Mouse (Mus musculus) adipocyte (in vitro differentiated cells): Measurements from ENCODE around the gene Cenpt.
"Not testable (repeated sequence)": the region's sequence is repeated elsewhere in the genome, so short reads cannot be mapped to it uniquely, and the experiment has no call there.

Experiments
- DNase-seq: peaks from one replicate; pipeline ENCODE4 v3.0.0-alpha.2; 2016; ENCODE audit warnings: low spot score

Cenpt gene

DNA sequence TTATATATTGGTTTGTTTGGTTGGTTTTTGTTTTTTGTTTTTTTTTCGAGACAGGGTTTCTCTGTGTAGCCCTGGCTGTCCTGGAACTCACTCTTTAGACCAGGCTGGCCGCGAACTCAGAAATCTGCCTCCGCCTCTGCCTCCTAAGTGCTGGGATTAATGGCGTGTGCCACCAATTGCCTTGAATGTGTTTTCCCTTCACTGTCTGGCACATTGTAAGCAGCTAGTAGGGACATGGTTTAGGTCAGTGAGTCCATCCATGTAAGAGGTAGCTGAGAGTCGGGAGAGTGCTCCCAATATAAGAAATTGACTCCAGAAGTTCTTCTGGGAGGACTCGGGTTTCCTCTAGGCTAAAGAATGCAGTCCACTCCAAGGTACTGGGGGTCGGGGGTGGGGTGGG, 1.2 kb upstream of the Cenpt start:
- no peak for DNase-seq

DNA sequence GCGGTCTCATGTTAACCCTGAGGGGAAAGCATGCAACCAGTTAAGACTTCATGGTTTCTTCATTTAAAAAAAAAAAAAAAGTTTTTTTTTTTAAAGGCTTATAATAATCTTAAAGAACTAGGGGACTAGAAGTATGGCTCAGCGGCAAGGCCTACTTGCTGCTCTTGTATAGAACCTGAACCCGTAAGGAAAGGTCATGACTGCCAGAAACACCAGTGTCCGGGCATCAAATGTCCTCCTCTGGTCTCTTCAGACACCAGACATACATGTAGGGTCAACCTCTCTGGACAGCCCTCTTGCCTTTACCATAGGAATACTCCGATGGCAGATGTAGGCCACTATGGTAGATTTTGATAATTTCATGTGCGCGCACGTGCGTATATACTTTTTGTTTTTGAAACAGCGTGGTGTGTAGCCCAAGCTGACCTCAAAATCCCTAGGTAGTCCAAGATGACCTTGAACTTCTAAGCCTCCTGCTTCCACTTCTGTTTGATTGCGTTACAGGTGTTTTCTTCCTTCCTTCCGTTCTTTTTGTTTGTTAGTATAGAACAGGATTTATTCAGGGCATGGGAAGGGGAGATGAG, 840 bp downstream of the Cenpt start:
- no peak for DNase-seq

DNA sequence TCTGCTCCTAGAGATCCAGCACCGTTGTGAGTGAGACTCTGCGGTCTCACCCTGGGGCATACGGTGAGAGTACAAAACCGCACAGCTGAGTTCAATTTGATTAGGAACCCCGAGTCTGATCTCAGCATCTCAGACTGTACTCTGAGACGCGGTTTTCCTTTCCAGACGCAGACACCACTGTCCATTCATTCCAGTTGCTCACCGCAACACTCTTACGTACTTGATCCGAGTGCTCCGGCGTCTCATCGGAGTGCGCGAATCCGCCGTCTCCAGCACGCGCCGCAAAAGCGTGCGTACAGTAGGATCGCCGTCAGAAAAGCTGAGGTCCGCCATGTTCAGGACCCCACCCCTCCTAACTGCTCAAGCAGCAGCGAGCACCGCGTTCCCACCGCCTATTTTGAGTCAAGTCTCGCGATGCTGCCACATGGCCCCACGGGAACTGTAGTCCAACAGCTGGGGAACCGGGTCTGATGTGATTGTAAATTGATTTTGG, 1.4 kb downstream of the Cenpt start:
- DNase-seq: peak; percentile 91

DNA sequence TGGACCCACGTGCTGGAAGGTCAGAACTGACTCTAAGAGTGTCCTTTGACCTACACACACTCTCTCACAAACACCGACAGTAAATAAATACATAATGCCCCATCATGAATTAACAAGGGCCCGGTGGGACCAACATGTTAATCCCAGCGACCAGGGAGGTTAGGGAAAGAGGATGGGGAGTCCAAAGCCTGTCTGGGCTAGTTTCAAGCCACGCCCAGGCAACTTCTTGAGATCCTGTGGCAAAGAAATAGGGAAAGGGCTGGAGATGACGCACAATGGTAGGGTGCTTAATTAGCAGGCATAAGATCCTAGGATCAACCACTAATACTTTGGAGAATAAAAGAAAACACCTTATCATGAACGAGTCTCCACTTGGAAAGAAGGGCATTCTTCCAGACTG, 2.5 kb downstream of the Cenpt start:
- DNase-seq: no peak

DNA sequence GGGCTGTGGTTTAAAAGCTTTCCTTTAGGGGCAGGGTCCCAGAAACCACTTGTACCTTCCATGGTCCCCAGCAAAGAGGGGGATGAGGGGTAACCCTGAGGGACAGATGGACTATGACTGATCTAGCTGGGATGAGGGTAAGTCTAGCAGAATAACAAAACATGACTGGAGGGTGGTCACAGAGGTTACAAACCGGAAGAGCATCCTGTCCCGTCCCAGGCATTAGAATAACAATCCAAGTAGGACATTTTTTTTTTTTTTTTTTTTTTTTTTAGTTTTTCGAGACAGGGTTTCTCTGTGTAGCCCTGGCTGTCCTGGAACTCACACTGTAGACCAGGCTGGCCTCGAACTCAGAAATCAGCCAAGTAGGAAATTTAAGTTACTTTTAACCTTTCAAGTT, 3.1 kb downstream of the Cenpt start:
- DNase-seq: no peak

DNA sequence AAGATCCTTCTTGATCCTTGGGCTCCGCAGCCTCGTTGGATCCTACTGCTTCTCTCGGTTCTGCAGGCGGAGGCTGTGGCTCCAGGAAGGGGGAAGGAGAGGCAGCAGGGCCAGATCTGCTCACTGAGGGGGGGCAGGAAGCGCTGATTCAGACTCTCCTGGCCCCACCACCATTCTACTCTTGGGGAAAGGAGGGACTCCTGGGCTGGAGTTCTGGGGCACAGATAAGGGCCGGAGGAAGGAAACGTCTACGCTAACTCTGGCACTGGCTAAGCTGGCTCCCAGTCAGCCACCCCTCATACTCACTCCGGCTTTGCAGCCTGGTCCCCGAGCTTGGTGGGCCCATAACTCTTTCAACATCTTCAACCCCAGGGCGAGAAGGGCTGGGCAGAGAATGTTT, 6.4 kb downstream of the Cenpt start:
- DNase-seq: no peak

DNA sequence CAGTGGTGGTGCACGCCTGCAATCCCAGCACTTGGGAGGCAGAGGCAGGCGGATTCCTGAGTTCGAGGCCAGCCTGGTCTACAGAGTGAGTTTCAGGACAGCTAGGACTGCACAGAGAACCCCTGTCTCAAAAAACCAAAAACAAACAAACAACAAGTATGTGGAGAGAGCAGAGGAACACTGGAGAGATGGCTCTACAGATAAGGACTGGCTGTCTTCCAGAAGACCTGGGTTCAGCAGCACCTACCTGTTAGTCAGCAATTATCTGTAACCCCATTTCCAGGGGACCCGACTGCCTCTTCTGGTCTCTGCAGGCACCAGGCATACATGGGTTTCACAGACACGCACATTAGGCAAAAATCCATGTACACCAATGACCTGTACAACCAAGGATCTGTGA, 13.9 kb downstream of the Cenpt start:
- DNase-seq: no peak

DNA sequence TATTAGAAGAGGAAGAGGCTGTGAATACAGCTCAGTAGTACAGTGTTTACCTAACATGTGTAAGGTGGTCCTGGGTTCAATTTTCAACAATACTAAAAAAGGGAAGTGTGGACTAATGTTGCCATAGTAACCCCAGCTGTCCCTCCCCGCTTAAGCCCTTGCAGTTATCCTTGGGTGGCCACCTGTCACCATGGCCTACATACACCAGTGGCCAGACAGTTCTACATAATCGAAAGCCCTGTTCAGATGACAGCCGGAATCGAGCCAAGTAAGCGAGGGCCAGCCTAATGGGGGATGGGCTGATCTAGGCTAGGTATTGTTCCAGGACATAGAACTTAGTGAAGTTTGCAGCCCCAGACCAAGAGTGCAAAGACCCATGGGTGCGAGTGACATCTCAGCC, 16.1 kb downstream of the Cenpt start:
- DNase-seq: no peak

DNA sequence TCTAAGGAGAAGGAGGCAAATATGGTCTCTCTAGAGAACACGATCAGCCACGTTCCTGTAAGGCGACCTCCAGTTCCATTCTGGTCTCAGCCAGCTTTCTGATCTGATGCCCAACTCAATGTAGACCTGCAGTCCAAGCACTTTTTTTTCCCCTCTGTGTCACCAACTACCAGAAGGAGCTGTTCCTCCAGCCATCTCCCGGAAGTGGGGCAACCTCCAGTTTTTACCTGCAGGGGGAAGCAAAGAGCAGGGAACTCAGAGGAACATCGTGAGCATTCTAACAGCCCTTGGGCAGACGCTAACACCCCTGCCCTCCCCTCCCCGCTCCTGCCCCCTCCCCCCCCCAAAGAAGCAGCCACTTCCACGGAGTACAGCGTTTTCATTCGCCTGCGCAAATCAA, 17.8 kb downstream of the Cenpt start:
- DNase-seq: peak; percentile 85

DNA sequence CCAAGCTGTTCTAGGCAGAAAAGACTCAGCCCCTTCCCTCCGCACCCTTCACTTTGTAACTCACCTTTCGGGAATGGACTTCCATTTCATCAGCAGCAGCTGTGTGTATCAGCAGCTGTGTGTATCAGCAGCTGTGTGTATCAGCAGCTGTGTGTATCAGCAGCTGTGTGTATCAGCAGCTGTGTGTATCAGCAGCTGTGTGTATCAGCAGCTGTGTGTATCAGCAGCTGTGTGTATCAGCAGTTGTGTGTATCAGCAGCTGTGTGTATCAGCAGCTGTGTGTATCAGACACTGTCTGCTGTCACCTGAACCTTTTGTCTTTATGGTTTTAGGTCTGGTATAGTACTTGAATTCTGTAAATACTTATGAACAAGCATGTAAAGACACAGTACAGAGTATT, 19.3 kb downstream of the Cenpt start:
- not testable (repeated sequence) for DNase-seq

DNA sequence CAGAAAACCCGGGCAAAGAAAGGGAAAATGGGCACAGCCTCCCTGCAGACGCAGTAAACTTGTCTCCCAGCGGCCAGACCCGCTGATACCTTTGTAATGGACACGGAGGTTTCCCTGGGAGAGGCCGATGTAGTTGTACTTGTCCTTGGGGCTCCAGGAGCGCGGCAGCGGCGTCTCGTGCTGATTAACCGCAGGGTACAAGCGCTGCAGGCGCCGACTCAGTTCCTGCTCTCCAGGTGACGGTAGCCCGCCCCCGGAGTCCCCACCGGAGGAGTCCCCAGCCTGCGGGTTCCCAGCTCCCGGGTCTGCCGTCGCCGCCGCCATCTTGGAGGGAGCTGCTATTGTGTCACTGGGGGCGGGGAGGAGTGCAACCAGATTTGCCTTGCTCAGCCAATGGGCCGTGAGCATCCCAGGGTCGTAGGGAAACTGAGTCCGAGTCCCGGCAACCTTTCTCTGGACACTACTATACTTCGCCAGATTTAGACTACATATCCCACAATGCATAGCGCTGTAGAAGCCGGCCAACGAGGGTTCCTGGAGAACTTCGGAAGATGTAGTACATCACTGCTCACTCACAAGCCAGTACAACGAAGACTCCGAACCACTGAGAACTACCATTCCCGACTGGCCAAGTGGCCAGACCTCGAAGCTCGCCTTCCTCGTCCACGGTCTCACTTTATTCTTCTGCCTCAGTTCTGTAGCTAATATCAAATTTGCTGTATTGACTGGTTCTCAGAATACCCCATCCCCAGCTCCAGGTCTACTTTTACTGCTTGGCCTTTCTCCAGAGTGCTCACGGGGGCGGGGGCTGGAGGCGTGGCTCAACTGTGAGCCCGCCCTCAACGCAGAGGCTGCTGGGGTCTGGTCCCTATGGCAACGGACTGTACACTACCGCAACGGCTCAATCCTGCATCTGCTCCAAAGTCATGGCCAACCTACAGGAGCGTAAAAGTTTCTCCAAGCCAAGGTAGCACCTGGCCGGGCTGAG, 25.9 kb downstream of the Cenpt start, which contains the start of the genes Ranbp10 and Tsnaxip1:
Ranbp10 (minus strand) TSS at position 490 of the 988 bp plus-strand sequence.
Tsnaxip1 (plus strand) TSS at position 871 of the 988 bp plus-strand sequence.
- DNase-seq: peak; percentile 100

DNA sequence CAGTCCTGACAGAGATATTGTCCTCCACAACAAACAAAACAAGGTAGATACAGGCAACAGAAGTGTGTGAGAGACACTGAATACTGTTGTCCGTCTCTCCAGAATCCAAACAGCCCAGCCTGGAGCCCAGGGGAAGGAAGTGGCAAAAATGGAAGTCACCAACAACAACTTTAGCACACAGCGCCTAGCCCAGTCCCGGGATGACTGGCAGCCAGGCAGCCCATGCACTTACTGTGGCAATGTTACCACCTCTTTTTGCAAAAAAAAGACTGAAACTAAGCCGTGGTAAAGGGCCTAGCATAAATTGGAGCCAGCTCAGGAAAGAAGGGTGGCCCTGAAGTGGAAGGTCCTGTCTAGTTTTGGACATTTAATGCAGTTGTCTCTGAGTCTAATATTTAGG, 26.7 kb downstream of the Cenpt start:
- DNase-seq: peak; percentile 47

DNA sequence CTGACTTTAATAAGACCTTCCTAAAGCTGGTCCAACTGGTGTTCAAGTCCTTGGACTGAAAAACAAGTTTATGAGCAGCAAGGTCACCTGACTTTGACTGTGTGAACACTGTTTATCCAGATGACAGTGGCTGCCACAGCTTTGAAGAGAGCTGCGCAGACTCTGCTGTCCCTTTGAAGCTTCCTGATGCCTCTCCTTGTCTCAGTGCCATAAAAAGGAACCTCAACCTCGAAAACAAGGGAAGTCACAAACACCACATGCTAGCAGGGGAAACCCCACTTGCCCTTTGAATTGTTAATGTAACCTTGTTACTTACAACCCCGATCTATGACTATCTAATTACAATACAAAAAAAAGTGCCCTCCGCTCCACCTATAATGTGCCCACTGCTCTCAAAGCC, 27.6 kb downstream of the Cenpt start:
- DNase-seq: no peak

DNA sequence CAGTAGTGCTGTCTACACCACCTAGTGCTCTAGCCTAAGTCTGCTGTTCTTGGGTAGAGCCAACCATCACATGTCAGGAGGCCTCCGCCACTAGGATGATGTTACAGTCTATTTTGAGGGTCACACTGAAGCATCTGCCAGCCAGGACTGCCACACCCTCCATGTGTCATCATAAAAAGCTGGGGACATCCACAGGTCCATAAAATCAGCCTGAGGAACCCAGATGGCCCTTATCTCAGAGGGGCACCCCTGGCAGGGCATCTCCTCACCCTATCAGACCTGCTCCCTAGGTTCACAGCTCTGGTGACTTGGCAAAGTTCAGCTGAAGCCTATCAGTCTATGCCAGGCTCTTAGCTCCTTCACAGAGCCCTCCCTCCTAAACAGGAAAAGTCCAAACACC, 32.2 kb downstream of the Cenpt start:
- DNase-seq: no peak

DNA sequence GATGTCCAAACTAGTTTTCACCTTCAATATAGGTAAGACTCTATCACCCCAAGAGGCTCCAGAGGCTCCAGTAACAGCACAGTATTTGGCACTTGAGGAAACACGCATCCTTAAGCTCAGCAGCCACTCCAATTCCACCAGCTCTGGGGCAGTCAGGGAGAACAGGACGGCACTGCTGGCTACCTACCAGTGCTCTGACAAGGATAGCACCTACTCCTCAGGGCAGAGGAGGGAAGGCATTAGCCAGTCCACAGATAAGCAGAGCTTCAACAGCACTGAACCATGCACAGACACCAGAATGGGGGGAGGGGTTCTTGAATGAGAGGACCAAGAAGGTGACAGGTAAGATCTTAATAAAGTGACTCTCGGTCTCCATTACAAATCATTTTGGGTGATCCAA, 33.4 kb downstream of the Cenpt start:
- no peak for DNase-seq

DNA sequence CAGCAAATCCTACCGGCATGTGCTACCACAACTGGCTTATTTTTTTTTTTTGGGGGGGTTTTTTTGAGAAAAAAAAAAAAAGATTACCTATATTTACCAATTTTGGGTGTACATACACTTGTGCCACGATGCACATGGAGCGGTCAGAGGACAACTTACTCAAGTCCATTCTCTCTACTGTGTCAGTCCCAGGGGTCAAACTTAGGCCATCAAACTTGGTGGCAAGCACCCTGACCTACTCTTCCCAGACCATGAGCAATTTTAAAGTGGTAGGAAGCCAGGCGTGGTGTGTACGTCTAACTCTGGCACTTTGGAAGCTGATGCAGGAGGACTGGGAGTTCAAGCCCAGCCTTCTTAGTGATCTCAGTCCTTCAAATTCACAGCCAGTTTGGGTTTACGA, 39.8 kb downstream of the Cenpt start:
- DNase-seq: no peak

DNA sequence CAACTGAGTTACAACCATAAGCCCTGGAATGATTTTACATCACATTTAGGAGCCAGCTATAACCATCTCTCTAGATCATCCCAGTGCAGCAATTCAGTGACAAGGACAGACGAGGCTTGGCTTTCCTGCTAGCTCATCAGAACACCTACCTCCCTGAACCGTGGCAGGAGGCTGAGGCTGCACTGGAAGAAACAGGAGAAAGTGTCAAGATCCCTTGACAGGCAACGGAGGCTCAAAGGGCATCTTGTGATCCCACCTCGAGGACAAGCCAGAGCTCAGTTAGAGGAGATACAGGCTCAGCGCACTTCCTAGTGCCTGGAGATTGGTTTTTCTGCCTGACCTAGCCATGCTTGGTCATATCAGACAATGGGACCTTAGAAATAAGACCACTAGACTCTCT, 40.6 kb downstream of the Cenpt start:
- DNase-seq: no peak

DNA sequence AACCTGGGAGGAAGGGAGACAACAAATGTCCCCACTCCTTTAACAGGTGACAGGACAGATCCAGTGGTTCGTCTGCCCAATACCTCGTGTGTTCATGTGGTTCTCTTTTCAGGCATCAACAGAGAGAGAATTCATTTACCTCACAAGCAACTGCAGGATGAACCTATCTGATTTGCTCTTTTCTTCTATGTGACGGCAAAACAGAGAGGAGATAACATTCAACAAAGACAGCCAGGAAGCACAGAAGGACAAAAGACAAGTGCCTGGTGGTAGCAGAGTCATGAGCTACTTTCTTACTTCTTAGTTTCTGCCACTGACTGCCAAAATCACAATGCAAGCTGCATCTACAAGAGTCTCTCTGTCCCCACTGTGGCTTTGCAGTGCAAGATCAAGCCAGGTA, 41.5 kb downstream of the Cenpt start:
- DNase-seq: no peak

DNA sequence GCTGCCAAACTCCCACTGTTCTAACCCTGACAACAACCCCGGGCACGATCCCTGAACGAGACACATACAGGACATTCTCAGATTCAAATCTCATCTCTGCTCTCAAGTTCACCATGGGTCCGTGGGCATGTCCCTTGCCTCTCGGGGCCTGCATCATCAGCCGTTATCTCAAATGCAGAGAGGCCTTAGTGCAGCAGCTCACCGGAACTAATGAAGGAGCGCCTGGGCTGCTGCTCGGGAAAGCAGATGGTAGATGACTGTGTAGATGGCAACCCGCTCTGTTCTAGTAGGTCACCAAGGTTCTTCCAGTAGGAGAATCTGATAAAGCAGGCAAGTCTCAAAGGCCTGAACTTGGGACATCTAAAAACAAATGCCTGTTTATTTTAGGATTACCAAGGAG, 42.0 kb downstream of the Cenpt start:
- DNase-seq: no peak

DNA sequence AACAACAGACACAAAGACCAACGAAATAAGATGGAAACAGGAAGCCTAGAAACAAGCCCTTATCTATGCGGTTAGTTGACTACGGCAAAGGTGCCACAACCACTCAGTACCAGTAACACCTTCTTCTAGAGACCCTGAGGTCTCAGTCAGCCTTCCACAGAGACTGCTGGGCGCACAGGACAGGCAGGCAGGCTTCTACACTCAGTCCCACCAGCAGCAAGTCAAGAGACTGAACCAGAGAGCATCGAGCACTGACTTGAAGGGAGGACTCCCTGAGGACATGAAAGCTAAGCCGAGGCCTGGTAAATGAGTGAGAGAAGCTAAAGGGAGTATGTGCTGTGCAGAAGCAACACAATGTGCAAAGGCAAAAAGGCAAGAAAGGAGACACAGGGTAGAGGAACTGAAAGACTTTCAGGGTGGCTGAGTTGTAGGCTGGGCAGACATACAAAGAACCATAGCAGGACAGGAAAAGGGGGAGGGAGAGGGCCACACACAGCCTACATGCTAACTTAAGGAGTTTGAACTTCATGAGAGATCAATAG, 42.8 kb downstream of the Cenpt start:
- DNase-seq: no peak

DNA sequence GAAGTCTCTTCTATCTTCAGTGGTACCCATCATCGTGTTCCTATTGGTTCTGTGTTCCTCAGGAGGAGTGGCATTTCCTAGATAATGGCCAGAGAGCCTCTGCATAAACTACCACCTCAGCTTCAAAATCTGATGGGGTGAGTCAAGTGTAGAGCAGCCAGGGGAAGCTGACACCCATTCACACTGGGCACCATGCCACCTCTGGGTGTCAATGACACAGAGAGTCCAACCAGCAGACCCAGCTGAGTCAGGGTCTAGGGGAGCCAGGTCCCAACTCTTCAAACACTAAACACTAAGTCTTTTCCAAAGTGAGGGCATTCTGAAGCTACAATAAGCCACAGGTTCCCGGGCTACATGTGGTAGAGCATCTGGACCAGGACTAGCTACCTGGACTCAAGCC, 44.6 kb downstream of the Cenpt start:
- DNase-seq: no peak

DNA sequence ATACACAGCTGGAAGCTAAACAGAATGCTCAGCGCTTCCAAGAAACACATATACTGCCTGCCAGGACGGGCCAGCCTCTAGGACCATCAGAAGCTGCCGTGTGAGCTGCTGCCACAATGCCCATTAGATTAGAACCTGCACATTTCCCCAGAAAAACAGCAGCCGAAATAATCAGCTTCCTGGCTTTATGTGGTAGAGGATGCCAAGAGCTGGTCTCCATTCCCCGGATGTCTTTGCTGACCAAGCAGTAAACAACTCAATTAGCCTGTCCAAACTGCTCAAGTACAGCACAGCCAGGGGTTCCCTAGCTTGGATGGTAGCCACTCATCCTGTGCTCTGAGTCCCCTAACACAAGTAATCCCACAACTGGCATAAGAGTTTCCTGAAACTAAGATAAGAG, 45.3 kb downstream of the Cenpt start:
- DNase-seq: no peak

DNA sequence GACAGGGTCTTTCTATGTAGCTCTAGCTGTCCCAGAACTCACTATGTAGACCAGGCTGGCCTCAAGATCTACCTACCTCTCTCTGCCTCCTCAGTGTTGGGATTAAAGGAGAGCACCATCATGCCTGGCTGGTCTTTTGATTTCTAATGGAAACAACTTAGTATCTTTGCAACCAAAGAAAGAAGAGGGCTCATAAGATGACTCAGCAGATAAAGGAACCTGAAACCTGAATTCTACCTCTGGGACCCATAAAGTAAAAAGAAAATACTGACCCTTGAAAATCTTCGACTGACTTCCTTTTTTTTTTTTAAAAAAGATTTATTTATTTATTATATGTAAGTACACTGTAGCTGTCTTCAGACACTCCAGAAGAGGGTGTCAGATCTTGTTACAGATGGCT, 47.1 kb downstream of the Cenpt start:
- DNase-seq: no peak
